Mouse (Mus musculus) spleen, adult 18-20 months (tissue): Measurements from ENCODE around the gene Gm43738.

Experiments used
- DNase-seq, 2 experiments: peaks; one replicate each; pipeline ENCODE4 v3.0.0; 2022; ENCODE audit warnings: mixed read lengths in 2 of 2

Gm43738 gene

DNA sequence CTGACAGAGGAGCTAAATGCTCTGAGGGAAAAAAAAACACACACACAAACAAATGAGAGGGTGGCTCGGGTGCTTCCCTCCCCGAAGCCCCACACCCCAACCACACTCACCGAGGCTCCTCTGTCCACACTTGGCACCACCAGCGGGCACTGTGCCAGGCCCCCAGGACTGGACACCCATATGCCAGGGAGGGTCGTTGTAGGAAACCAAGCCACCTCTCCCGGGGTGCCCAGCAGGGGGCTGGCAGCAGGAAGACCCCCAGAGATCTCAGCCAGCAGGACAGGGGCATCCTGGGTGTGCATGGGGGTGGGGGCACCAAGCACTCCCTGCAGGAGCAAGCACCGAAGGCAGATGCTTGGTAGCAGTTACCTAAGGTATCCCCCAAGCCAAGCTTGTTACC is at the start of gene Gm43738:
Gene Gm43738 (minus strand): TSS at position 289 of the 400 bp plus-strand sequence.
- DNase-seq, result no peak

DNA sequence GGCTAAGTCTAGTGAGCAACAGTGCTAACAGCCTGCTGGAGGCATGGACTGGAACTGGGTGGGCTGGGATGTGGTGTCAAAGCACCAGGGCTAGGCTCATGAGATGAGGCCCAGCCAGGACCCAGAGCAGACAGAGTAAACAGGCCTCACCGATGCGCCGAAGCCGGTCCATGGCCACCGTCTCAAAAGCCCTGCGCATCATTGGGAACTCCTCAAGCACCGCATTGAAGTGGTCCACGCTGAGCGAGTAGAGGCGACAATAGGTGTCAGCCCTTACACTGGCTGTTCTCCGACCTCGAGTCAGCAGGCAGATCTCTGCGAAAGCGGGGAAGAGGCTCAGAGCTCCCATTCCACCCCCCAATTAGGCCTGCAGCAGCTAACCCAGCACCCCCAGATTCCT is 47.7 kb upstream of the Gm43738 start:
- no peak for DNase-seq

DNA sequence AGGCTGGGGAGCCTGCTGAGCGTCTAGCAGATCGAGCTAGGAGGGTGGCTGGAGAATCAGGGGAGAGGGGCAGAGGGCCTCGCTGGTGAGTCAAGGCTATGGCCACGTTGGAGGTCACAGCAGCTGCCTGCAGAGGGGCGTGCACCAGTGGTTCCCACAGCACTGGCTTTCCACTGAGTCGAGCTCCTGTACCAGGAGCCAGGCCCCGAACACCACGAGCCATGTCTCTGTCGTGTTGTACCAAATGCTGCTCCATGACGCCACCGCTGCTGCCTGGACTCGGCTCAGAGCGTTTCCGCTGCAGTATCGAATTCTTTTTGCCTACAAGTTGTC is 47.0 kb upstream of the Gm43738 start:
- DNase-seq, result no peak

DNA sequence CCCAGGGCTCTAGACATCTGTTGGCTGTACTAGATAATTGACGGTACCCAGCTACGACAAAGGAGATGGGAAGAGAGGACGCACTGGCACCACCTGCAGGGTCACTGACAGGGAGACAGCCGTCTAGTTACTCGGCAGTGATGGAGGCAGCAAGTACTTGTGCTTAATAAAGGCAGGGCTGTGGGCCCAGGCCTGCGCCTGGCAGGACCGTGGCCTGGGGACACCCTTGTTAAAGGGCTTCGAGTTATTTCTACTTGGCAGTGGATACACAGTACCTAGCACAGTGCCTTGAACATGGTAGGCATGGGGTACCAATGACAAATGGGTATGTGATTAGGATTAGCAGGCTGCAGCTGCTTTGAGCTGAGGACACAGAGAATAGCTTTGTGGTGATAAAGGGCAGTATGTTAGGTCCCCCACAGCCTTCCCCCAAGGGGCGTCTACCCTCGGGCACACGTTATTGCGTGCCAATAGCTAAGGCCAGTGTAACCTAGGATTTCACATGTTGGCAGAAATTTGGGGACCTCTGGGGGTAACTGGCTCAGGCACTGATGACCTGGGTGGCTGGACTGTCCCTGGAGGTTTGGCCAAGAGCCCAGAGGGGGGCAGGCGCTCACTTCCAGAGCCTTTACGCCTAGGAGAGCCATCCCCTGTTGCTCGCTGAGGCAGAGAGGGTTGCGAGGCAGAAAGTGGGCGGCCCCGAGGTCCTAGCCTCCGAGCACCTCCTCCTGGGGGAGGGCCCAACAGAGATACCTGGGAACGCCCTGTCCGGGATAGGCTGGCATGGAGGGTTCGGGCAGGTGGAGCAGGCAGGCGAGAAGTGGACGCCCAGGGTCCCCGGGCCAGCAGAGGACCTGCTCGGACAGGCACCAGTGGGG is 46.4 kb upstream of the Gm43738 start:
- DNase-seq, result no peak

DNA sequence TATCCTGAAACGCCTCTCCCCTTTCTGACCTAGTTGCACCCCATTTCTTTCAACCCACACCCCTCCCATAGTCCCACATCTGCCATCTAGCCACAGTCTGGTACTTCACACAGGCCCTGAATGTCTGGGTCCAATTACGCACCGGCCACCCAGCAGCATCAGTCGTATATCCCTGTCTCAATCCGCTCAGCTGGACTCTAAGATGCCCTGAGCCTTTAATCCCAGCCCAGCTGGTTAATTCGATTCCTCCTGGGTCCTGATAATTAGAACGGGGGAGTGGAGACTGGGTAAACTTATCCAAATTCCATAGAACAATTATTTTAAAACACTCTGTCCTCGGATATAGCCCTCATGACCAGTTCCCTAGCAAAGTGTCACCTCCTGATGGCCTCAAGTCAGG is 44.7 kb upstream of the Gm43738 start:
- no peak for DNase-seq

DNA sequence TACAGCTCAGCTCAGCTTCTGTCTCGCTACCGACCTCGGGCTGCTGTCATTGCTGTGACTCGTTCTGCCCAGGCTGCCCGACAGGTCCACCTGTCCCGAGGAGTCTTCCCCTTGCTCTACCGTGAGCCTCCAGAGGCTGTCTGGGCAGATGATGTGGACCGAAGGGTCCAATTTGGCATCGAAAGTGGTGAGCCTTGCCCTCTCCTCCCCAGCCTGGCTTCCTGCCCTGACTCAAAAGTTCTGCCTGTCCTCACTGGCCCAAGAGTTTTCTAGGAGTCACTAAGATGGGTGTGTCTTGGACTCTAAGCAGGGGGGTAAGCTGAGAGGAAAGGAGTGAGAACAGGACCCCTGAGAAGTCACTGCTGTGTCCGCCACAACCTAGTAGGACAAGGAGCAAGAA is 43.9 kb upstream of the Gm43738 start:
- DNase-seq, result no peak

DNA sequence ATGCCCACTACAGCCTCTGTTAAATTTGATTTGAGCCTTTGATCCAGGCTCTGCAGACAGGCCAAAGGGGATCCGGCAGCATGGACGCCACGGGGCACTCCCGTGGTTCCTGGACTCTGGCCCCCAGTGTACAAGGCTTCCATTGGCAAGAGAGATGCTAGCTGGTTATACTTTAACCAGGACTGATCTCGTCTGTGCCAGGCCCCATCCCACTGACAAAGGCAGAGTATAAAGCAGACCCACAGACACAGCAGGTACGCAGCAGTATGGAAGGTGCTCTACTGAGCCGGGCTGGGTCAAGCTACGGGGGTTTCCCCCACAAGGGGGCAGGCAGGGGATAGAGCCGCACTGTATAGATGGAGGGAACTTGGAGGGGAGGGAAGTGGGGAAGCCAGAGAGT is 35.5 kb upstream of the Gm43738 start:
- no peak for DNase-seq

DNA sequence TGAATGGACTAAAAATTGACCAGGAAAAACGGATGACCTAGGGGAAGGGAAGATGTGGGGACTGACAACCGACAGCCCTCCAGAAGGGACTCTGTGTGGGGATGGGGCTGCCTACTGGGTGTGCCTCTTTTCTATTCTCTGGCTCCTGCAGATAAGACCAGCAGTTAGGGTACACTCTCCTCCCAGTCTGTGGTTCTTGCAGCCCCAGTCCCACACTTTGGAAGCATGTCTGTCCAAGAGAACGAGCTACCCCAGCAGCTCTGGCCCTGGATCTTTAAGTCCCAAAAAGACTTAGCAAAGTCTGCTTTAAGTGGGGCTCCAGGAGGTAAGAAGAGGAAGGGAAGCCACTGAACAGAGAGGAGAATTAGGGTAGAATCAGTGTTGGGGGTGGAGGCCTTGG is 35.1 kb upstream of the Gm43738 start, which contains the start of gene Pklr:
Gene Pklr (plus strand): TSS at position 185 of the 400 bp plus-strand sequence.
- no peak for DNase-seq

DNA sequence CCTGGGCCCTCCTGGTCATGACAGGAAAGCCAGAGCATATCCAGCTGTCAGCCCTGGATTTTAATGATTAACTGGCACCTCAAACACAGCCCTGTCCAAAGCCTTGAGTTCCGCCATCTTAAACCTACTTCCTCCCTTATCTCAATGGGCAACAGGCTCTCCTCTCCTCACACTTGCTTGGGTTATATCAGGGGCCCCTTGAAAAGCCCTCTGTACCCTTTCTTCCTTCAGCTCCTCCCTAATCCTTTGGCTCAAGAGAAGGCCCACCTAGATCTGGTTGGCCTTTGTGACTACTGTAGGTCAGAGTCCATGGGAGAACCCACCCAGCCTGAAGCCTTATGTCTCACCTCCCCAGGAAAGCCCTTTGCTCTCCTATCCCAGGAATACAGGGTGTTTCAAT is 32.9 kb upstream of the Gm43738 start:
- DNase-seq, result no peak

DNA sequence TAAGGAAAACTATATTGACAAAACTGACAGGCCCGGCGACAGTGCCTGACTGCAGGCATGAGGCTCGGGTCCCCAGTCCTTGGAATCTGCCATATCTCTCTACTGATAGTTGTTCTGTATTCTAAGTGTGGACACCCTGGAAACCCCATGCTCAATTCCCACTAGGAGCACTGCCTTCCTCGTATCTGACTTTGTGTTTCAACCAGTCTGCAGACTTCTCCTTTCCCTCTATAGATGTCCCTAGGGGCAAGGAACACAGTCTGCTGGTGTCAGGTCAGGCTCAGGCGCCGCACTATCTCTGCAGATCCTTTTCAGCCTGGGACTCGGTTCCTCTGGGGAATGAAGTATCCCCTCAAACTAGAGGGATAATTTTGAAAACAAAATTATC is 32.2 kb upstream of the Gm43738 start:
- DNase-seq, result no peak

DNA sequence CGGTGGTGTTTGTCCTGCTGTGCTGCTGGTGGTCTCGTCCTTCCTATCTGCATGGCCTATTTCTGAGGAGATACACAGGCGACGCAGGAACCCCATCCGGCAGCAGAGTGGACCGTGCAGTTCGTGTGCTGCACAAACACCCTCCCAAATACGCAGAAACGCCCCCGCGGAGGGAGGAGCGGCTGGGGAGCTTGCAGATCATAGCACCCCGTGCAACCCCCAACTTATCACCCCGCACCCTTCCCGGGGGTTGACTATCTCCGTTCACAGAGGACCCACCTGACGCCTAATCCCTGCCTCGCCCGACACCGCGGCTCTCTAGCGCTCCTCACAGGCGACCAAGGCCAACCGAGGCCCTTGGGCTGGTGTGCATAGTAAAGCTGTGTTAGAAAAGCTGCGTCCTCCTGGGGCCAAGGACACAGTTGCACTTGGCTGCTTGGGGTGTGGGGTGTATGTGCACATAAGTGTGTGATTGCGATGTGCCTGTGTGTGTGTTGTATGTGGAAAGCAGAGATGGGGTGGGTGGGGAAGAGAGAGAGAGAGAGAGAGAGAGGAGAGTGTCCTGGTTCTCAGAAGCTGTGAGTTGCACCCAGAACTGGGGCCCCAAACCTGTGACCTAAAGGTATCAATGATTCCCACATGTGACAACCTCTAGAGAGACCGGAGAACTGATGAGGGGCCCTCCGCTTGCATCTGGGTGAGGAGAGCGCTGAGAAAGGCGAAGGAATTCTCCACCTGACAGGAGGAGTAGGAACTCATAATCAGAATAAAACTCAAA is 31.6 kb upstream of the Gm43738 start:
- no peak for DNase-seq

DNA sequence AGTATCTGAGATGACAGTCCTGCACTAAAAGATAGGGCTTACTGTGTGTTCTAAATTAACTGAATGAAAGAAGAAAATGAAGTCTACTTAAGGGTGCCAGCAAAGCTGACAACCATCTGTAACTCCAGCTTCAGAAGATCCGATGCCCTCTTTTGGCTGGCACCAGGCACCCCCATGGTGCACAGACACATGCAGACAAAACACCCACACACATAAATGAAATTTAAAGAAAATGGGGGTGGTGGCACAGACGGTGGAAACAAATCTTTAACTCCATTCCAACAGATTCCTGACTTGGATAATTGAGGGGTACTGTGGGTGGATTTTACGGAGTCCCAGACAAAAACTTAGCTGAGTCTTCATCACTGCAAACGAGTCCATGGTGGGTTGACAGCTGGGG is 30.9 kb upstream of the Gm43738 start:
- DNase-seq, result no peak

DNA sequence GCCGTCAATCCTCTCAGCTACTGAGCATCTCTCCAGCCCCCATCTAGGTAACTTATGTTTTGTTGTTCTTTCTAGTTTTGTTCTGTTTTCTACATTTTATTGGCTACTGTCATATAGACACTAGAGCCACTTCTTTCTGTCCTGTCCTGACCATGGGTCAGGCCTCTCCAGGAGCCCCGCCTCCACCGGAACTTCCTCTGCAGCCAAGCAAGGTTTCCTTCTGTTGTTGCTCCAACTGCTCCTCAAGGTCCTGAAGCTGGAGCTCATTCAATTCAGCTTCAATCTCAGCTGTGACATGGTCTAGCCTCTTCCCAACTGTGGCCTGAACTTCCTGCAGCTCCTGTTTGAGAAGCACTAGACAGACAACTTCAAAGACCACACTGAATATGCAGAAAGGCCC is 29.0 kb upstream of the Gm43738 start:
- DNase-seq, result no peak

DNA sequence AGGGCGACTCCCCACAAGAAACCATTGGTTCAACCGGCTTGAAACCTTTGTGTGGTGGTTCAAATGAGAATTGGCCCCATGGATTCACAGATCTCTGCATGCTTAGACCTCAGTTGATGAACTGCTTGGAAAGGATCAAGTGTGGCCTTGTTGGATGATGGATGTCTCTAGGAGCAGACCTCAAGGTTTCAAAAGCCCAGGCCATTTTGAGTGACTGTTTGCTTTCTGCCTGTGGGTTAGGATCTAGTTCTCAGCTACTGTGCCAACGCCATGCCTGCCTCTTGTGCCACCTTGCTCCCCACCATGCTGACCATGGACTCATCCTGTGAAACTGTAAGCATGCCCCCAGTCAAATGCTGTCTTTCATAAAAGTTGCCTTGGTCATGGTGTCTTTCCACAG is 25.1 kb upstream of the Gm43738 start:
- DNase-seq, result no peak

DNA sequence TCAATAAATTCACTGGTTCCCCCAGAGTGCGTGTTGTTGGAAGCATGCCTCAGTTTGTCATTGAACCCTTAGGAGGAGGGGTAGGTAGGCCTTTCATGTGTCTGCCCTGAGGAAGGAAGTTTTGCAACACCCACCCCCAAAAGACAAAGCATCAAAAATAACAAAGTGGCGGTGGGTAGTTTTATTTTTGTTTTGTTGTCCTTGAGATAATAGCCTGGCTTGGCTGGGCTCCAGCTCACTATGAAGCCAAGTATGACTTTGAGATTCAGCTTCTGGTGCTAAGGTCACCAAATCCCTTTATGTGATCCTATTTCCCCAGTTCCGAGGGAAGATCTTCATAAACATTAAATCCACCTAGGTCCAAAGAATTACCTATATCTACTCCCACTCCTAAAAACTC is 23.3 kb upstream of the Gm43738 start:
- DNase-seq, result no peak

DNA sequence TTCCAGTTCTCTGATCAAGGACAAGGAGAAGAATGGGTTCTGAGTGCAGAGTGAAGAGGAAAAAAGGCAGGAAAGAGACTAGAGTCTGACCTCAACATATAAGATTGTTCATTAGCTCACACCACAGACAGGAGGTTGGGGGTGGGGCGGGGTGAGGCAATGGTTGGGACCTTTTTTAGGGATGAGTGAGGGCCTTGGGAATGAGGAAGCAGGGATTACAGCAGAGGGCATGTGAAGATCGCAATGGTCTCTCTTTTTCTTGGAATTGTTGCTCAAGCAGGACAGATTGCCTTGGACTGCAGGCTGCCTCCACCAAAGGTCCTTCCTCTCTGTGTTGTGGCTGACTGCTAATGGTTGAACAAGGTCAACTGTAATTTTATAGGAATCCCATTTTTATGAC is 22.4 kb upstream of the Gm43738 start:
- DNase-seq, result no peak

DNA sequence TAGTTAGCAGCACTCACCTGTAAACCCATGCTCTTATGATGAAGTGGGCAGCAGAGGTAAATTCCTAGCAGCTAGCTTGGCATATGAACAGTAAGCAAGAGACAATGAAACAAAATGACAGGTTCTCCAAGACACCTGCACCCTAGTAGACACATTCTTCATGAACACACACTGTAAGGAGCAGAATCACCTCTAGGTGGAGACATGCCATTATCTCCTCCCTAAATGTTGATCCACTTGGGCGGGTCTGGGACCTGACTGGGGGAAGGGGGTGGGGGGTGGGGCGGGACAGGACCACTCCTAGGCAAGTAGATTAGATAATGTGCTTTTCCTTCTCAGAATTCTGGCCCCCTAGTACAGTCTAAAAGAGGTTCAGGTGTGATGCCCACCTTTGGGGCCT is 14.6 kb upstream of the Gm43738 start:
- DNase-seq, result no peak

DNA sequence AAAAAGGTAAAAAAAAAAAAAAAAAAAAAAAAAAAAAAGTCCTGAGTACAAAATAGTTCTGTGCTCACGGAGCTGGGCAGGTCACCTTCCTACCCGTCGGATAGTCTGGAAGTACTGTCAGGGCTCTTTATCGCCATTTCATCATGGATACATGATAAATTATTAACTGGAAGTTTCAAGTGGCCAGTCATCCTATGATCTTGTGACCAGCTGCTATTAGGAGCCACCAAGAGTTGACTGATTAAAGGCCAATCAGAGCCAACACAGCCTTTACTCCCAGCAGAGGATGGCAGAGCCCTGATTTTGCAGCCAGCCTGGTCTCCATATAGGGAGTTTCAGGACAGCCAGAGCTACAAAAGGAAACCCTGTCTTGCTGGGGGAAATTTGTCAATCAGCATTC is 12.2 kb upstream of the Gm43738 start:
- DNase-seq, result no peak

DNA sequence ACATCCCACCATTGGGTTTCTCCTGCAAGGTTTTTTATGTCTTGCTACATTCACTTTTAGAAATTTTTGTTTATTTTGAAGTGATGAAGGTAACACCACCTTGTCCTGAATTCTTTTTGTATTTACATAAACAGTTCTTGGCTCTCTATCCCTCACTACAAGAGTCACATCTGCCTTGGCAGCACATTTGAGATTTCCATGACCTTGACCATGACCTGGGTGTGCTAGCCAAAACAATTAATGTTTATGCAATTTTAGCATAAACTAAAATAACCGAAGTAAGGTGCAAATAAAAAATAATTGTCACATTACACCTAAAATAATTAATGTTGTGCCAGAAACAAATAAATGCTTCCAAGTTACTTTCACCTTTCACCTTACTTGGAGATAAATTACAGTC is 7.2 kb upstream of the Gm43738 start:
- no peak for DNase-seq

DNA sequence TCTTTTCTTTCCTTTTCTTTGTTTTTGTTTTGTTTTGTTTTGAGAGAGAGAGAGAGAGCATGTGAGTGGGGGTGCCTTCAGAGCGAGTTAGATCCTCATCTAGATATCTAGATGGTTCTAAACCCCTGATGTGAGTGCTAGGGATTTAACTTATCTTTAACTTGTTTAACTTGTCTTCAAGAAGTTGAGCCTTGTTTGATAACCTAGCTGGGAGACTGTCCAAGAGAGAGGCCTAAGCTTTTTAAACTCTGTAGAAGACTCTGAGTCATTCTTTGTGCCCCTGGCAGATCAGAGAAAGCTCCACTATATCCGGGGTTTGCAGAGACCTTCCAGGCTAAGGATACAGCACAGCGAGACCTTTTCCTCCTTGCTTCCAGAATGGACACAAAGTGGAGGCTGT is 6.6 kb upstream of the Gm43738 start:
- no peak for DNase-seq

DNA sequence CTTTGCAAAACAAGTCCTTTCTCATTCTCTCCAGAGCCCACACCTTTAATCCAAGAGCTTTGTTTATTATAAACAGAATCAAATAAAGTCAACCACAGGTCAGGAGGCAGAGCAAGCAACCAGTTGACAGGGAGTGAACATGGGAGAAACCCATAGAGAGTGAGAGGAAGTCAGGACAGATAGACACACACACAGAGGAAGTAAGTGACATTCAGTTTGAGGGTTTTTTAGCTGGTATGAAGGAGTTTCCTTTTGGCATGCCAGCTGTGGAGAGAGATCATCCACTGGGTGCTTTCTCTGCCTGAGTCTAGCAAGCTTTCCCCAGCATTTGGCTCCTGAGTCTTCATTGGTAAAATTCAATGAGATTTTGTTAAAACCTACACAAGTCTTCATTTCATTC is 6.0 kb upstream of the Gm43738 start:
- DNase-seq, result no peak

DNA sequence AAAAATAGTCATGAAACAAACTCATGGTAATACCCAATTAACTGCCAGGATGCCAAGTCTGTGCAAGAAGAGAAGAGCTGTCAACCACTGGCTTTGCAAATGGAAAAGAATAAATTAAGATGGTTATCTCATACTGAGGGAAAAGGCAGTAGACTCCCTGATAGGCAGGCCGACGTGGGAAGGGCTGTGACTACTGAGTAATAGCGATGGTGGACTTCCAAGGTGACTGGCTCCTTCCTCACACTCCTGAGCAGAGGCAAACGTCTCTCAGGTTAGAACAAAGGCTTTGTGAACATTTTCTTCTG is 2.3 kb upstream of the Gm43738 start:
- DNase-seq, result no peak

DNA sequence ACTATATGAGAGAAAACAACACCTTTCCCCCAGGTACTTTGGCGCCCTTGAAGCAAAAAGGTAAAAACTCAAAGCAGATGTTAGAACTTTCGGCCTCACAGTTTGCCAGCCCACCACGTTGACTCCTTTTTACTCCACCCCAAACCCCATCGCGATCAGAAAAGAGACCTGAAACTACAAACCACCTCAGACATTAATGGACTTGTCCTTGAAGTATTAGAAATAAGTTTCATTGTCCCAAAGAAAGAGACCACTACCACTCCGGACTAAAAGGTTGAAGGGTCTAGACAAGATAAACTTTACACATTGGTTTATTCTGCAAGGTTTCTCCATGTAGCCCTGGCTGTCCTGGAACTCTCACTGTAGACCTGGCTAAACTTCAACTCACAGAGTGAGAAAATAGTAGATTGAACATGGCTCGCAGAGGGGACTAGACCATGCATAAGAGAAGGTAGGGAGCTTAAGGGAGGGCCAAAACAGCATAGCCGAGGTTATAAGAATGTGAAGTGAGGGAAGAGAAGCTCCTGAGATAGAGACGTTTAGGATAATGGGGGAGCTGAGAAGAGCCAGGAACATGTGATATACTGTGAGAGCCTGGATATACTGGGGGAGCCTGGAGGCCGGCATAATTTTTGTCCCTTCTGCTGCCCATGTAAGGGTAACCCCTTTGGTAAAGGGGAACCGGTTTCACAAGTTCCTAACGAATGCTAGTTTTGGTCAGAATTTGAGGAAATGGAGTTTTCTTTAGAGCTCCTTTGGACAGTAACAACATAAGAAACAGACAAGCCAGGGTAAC is 1.8 kb upstream of the Gm43738 start:
- no peak for DNase-seq
